8 mouse cellular contexts compared by ENCODE assay signal in the genomic region with DNA sequence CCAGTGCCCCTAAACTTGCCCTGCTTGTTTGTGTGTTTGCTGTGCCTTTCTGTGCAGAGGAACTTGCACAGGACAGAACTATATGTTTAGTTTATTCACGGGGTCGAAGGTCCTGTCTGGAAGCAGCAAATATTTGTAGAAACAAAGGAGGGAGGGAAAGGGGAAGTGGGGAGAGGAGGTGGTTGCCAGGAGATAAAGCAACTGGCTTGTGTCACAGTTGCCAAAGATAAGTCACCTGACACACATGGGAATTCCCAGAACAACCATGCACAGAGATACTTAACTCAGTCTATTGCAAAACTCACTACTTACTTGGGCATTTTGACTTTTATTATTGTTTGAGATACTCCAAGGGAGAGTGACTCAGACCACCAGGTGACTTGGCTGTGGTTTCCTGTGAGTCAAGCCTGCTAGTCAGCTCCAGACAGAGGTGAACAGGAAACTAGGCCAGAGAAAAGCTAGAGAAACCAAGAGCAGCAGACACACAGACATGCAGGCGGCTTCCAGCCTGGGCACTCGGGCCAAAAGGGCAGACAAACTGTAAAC.
A peak's percentile ranks its signal among the peaks of the same experiment; 100 is the strongest.
DNase-seq lines count a peak whose midpoint lies in the region; ATAC-seq and TF ChIP-seq lines count a peak whose summit lies in the region.

No protein-coding gene starts in this region.

- H3K4me2 ChIP-seq in neural tube, embryonic 13.5 days = no peak overlapping the region
- no peak overlapping the region for H3K4me2 ChIP-seq in embryonic facial prominence, embryonic 14.5 days (ENCODE audit: low read depth, low read length)
- no peak overlapping the region for H3K4me2 ChIP-seq in intestine, embryonic 16.5 days (ENCODE audit: low read depth, low read length)
- H3K4me2 ChIP-seq in lung, embryonic 14.5 days = no peak overlapping the region

- ATAC-seq in neural tube, embryonic 13.5 days (ENCODE audit: low read depth) = no peak
- ATAC-seq in embryonic facial prominence, embryonic 14.5 days (ENCODE audit: low read depth) = 0 out of 2 replicates have a peak, but pooled peaks have one; percentile 17
- peak; percentile 90 for ATAC-seq in intestine, embryonic 16.5 days
- ATAC-seq in lung, embryonic 14.5 days (ENCODE audit: insufficient read depth) = peak; percentile 23; the same call in 1 of the 2 replicates

- H3K36me3 ChIP-seq in neural tube, embryonic 13.5 days = no peaks in the 10 kb centered on the region
- H3K36me3 ChIP-seq in embryonic facial prominence, embryonic 14.5 days (ENCODE audit: control insufficient read depth, insufficient read depth, low read length) = no peaks in the 10 kb centered on the region
- no peaks in the 10 kb centered on the region for H3K36me3 ChIP-seq in intestine, embryonic 16.5 days (ENCODE audit: control insufficient read depth, insufficient read depth, low read length)
- no peaks in the 10 kb centered on the region for H3K36me3 ChIP-seq in lung, embryonic 14.5 days (ENCODE audit: insufficient read depth)

- H3K27ac ChIP-seq in neural tube, embryonic 13.5 days (replicated peaks) = 0 out of 2 replicates have a peak overlapping the region, but pooled peaks have one; percentile 18
- 0 out of 2 replicates have a peak overlapping the region, but pooled peaks have one; percentile 12 for H3K27ac ChIP-seq in embryonic facial prominence, embryonic 14.5 days (replicated peaks; ENCODE audit: low read depth, low read length)
- peak overlapping the region; percentile 91 for H3K27ac ChIP-seq in intestine, embryonic 16.5 days (ENCODE audit: low read length)
- H3K27ac ChIP-seq in lung, embryonic 14.5 days (ENCODE audit: low read depth) = peak overlapping the region; percentile 46

- DNase-seq in neural tube, embryonic 10.5 days (ENCODE audit: extremely low spot score, low spot score) = no peak
- DNase-seq in embryonic facial prominence, embryonic 14.5 days (ENCODE audit: low spot score) = peak; percentile 55
- DNase-seq in lung, embryonic 14.5 days = peak; percentile 67
- peak; percentile 35 to 40 for DNase-seq in thymus, postnatal 10 days (ENCODE audit: low spot score in 2 of 2)
- no peak for DNase-seq in ovary, postnatal 36 days (ENCODE audit: low spot score)
- DNase-seq in right cerebral cortex, postnatal 10 days (ENCODE audit: low spot score in 2 of 2) = no peak

- WGBS in neural tube, embryonic 13.5 days = 68% methylated on average over 4 of the region's 4 CpGs
- 54% methylated on average over 4 of the region's 4 CpGs for WGBS in embryonic facial prominence, embryonic 14.5 days
- 20% methylated on average over 4 of the region's 4 CpGs for WGBS in intestine, embryonic 16.5 days
- 29% methylated on average over 4 of the region's 4 CpGs for WGBS in lung, embryonic 14.5 days

- no peak overlapping the region for H3K4me3 ChIP-seq in neural tube, embryonic 13.5 days
- no peak overlapping the region for H3K4me3 ChIP-seq in embryonic facial prominence, embryonic 14.5 days (ENCODE audit: low read depth, low read length)
- no peak overlapping the region for H3K4me3 ChIP-seq in intestine, embryonic 16.5 days (ENCODE audit: low read length)
- no peak overlapping the region for H3K4me3 ChIP-seq in lung, embryonic 14.5 days (ENCODE audit: low read depth, low read length)

- no peak for TF ChIP-seq CTCF in lung, embryonic 14.5 days (IDR thresholded peaks at IDR 0.05; ENCODE audit: low read depth)

- no peak overlapping the region for H3K9ac ChIP-seq in neural tube, embryonic 13.5 days
- H3K9ac ChIP-seq in embryonic facial prominence, embryonic 14.5 days (ENCODE audit: low read depth, low read length) = no peak overlapping the region
- H3K9ac ChIP-seq in intestine, embryonic 16.5 days (ENCODE audit: low read depth, low read length) = no peak overlapping the region
- no peak overlapping the region for H3K9ac ChIP-seq in lung, embryonic 14.5 days

- peaks cover 4% of the 10 kb centered on the region; the same call in 1 of the 2 replicates for H3K4me1 ChIP-seq in neural tube, embryonic 13.5 days (replicated peaks)
- H3K4me1 ChIP-seq in embryonic facial prominence, embryonic 14.5 days (ENCODE audit: control insufficient read depth, insufficient read depth, low read length) = peaks cover 14% of the 10 kb centered on the region; the same call in 1 of the 2 replicates
- peaks cover 37% of the 10 kb centered on the region for H3K4me1 ChIP-seq in intestine, embryonic 16.5 days (ENCODE audit: control insufficient read depth, insufficient read depth, low read length)
- peaks cover 19% of the 10 kb centered on the region for H3K4me1 ChIP-seq in lung, embryonic 14.5 days (ENCODE audit: insufficient read depth)

- H3K9me3 ChIP-seq in neural tube, embryonic 13.5 days = no peaks in the 10 kb centered on the region
- H3K9me3 ChIP-seq in embryonic facial prominence, embryonic 14.5 days (ENCODE audit: control insufficient read depth, low read length) = no peaks in the 10 kb centered on the region
- no peaks in the 10 kb centered on the region for H3K9me3 ChIP-seq in intestine, embryonic 16.5 days (ENCODE audit: control insufficient read depth, low read length)
- no peaks in the 10 kb centered on the region for H3K9me3 ChIP-seq in lung, embryonic 14.5 days (ENCODE audit: low read depth, low read length)

- H3K27me3 ChIP-seq in neural tube, embryonic 13.5 days = no peaks in the 10 kb centered on the region
- no peaks in the 10 kb centered on the region for H3K27me3 ChIP-seq in embryonic facial prominence, embryonic 14.5 days (replicated peaks; ENCODE audit: control insufficient read depth, insufficient read depth, low read length)
- H3K27me3 ChIP-seq in intestine, embryonic 16.5 days (replicated peaks; ENCODE audit: control insufficient read depth, insufficient read depth, low read length) = no peaks in the 10 kb centered on the region
- no peaks in the 10 kb centered on the region for H3K27me3 ChIP-seq in lung, embryonic 14.5 days (ENCODE audit: insufficient read depth, low read length)

Comparison
In these comparisons a context has a peak if more than half of its experiments do, and no peak if none do; other contexts are left out.
1. H3K27ac ChIP-seq: peak in every context shown above with its lines; median percentile 91 in intestine, embryonic 16.5 days; 46 in lung, embryonic 14.5 days; 18 in neural tube, embryonic 13.5 days; 12 in embryonic facial prominence, embryonic 14.5 days.
2. DNase-seq: peak in embryonic facial prominence, embryonic 14.5 days (single experiment), lung, embryonic 14.5 days (single experiment) and thymus, postnatal 10 days (2 of 2); none in neural tube, embryonic 10.5 days (single experiment), ovary, postnatal 36 days (single experiment) and right cerebral cortex, postnatal 10 days (0 of 2).